Mouse (Mus musculus): ENCODE measurements at regions not wholly inside any gene's neighbourhood (a gene's known extent, or its start where the extent isn't known, plus 50 kb on each side); places are given as distances from the start of the nearest gene placed in this dataset.

- Histone ChIP-seq H3K27ac (ENCODE audit: low read depth, low read length) (no peak overlapping the region), H3K36me3 (ENCODE audit: insufficient read depth, low read length) (no peaks in the 10 kb centered on the region), H3K9ac (replicated peaks; ENCODE audit: low read length, poor library complexity, severe bottlenecking) (no peak overlapping the region), H3K4me1 (ENCODE audit: insufficient read depth, low read length) (no peaks in the 10 kb centered on the region), H3K9me3 (ENCODE audit: low read length) (no peaks in the 10 kb centered on the region), H3K4me2 (ENCODE audit: low read depth, low read length, poor library complexity, severe bottlenecking) (no peak overlapping the region), H3K27me3 (ENCODE audit: insufficient read depth, low read length) (no peaks in the 10 kb centered on the region), H3K4me3 (ENCODE audit: low read depth, low read length) (no peak overlapping the region)
- DNase-seq (ENCODE audit: low spot score) (peak; percentile 64), ATAC-seq (ENCODE audit: low FRiP score) (no peak)
- no peak for TF ChIP-seq CTCF (IDR thresholded peaks at IDR 0.05)
- WGBS, result 79% methylated on average over 12 of the region's 12 CpGs
Measured at GRCm38 (mm10) chr10:99552836-99553540, 206.5 kb downstream of the Csl start.

- TF ChIP-seq CTCF (IDR thresholded peaks at IDR 0.05), result no peak
- no peak for DNase-seq (ENCODE audit: low spot score)
- 93% methylated on average over 2 of the region's 2 CpGs for WGBS
Measured at GRCm38 (mm10) chr10:99555021-99555420, 204.4 kb downstream of the Csl start.

GRCm38 (mm10) chr10:99555658-99556352, 203.7 kb downstream of the Csl start:
- WGBS, result 69% methylated on average over 12 of the region's 12 CpGs
- no peaks in the 10 kb centered on the region for H3K27me3 ChIP-seq (ENCODE audit: insufficient read depth, low read length)
- DNase-seq (ENCODE audit: low spot score) (peak; percentile 31), ATAC-seq (ENCODE audit: low FRiP score) (no peak)
- no peak for TF ChIP-seq CTCF (IDR thresholded peaks at IDR 0.05)
- no peaks in the 10 kb centered on the region for H3K9me3 ChIP-seq (ENCODE audit: low read length)
- no peak overlapping the region for H3K9ac ChIP-seq (replicated peaks; ENCODE audit: low read length, poor library complexity, severe bottlenecking)
- H3K4me2 ChIP-seq (ENCODE audit: low read depth, low read length, poor library complexity, severe bottlenecking), result no peak overlapping the region
- no peaks in the 10 kb centered on the region for H3K4me1 ChIP-seq (ENCODE audit: insufficient read depth, low read length)
- no peaks in the 10 kb centered on the region for H3K36me3 ChIP-seq (ENCODE audit: insufficient read depth, low read length)
- H3K27ac ChIP-seq (ENCODE audit: low read depth, low read length), result no peak overlapping the region
- no peak overlapping the region for H3K4me3 ChIP-seq (ENCODE audit: low read depth, low read length)

More at GRCm38 (mm10) chr10:99555021-99555420, 204.4 kb downstream of the Csl start:
- Histone ChIP-seq H3K9ac (replicated peaks; ENCODE audit: low read length, poor library complexity, severe bottlenecking) (no peak overlapping the region), H3K36me3 (ENCODE audit: insufficient read depth, low read length) (no peaks in the 10 kb centered on the region), H3K4me1 (ENCODE audit: insufficient read depth, low read length) (no peaks in the 10 kb centered on the region), H3K4me3 (ENCODE audit: low read depth, low read length) (no peak overlapping the region), H3K4me2 (ENCODE audit: low read depth, low read length, poor library complexity, severe bottlenecking) (no peak overlapping the region), H3K27ac (ENCODE audit: low read depth, low read length) (no peak overlapping the region), H3K9me3 (ENCODE audit: low read length) (no peaks in the 10 kb centered on the region), H3K27me3 (ENCODE audit: insufficient read depth, low read length) (no peaks in the 10 kb centered on the region)
- ATAC-seq (ENCODE audit: low FRiP score), result no peak

GRCm38 (mm10) chr10:99556353-99557036, 203.0 kb downstream of the Csl start:
- Histone ChIP-seq H3K36me3 (ENCODE audit: insufficient read depth, low read length) (no peaks in the 10 kb centered on the region), H3K9me3 (ENCODE audit: low read length) (no peaks in the 10 kb centered on the region), H3K4me3 (ENCODE audit: low read depth, low read length) (no peak overlapping the region), H3K4me2 (ENCODE audit: low read depth, low read length, poor library complexity, severe bottlenecking) (no peak overlapping the region), H3K27ac (ENCODE audit: low read depth, low read length) (no peak overlapping the region), H3K9ac (replicated peaks; ENCODE audit: low read length, poor library complexity, severe bottlenecking) (no peak overlapping the region), H3K4me1 (ENCODE audit: insufficient read depth, low read length) (no peaks in the 10 kb centered on the region), H3K27me3 (ENCODE audit: insufficient read depth, low read length) (no peaks in the 10 kb centered on the region)
- no peak for ATAC-seq (ENCODE audit: low FRiP score)
- 61% methylated on average over 11 of the region's 11 CpGs for WGBS
- DNase-seq (ENCODE audit: low spot score), result no peak
- TF ChIP-seq CTCF (IDR thresholded peaks at IDR 0.05), result no peak

- Histone ChIP-seq H3K4me3 (ENCODE audit: low read depth, low read length) (no peak overlapping the region), H3K27ac (ENCODE audit: low read depth, low read length) (no peak overlapping the region), H3K4me2 (ENCODE audit: low read depth, low read length, poor library complexity, severe bottlenecking) (no peak overlapping the region), H3K4me1 (ENCODE audit: insufficient read depth, low read length) (no peaks in the 10 kb centered on the region), H3K27me3 (ENCODE audit: insufficient read depth, low read length) (no peaks in the 10 kb centered on the region), H3K36me3 (ENCODE audit: insufficient read depth, low read length) (no peaks in the 10 kb centered on the region), H3K9ac (replicated peaks; ENCODE audit: low read length, poor library complexity, severe bottlenecking) (no peak overlapping the region), H3K9me3 (ENCODE audit: low read length) (no peaks in the 10 kb centered on the region)
- no peak for TF ChIP-seq CTCF (IDR thresholded peaks at IDR 0.05)
- 83% methylated on average over 5 of the region's 5 CpGs for WGBS
- DNase-seq (ENCODE audit: low spot score) (no peak), ATAC-seq (ENCODE audit: low FRiP score) (no peak)
Measured at GRCm38 (mm10) chr10:99558656-99559055, 200.8 kb downstream of the Csl start.
